Mouse (Mus musculus) spleen, adult 2 months (tissue): ENCODE results near the gene Nos3. TPM values are rescaled to one million over a fixed set of nuclear protein-coding genes. Genes with fewer than 3 reads are reported as not detected.

Experiments
- DNase-seq, 2 experiments: peaks; one replicate each; pipeline versions ENCODE4 v3.0.0 to v3.0.0-alpha.2; 2012 to 2021; ENCODE audit warnings: low spot score in 2 of 2, low read depth in 1 of 2
- H3K27ac ChIP-seq: fragments of 200-500 bp; 2 replicates; pipeline ENCODE4 v1.5.1; 2012; ENCODE audit warnings: low read length, inconsistent platforms; ENCODE audit not compliant: insufficient read depth
- H3K27me3 ChIP-seq: fragments of 200-500 bp; 2 replicates; pipeline ENCODE4 v1.6.1; 2012; ENCODE audit warnings: mild to moderate bottlenecking, moderate library complexity, low read length, inconsistent platforms; ENCODE audit not compliant: control insufficient read depth, insufficient read depth
- H3K36me3 ChIP-seq: fragments of 200-500 bp; 2 replicates; pipeline ENCODE4 v1.6.1; 2012; ENCODE audit warnings: mild to moderate bottlenecking, low read length, inconsistent platforms; ENCODE audit not compliant: control insufficient read depth, insufficient read depth
- H3K4me1 ChIP-seq: fragments of 200-500 bp; 2 replicates; pipeline ENCODE4 v1.6.1; 2011; ENCODE audit warnings: inconsistent platforms; ENCODE audit not compliant: control insufficient read depth, insufficient read depth, insufficient read length
- H3K4me3 ChIP-seq: fragments of 200-500 bp; 2 replicates; pipeline ENCODE4 v1.5.1; 2011; ENCODE audit warnings: mild to moderate bottlenecking, inconsistent platforms; ENCODE audit not compliant: insufficient read depth, insufficient read length; ENCODE audit errors: extremely low read depth
- CTCF ChIP-seq: fragments of 200-500 bp; IDR thresholded peaks from 2 replicates; pipeline ENCODE4 v1.5.1; 2011; ENCODE audit warnings: mild to moderate bottlenecking, inconsistent platforms; ENCODE audit not compliant: insufficient read depth, insufficient read length, insufficient replicate concordance; ENCODE audit errors: extremely low read depth
- POLR2A ChIP-seq: fragments of 200-500 bp; IDR thresholded peaks from 2 replicates; pipeline ENCODE4 v1.6.1; 2011; ENCODE audit warnings: low read depth, low read length, inconsistent platforms
- whole genome bisulfite sequencing: fragments of 180-500 bp; shearing (Covaris S2); methylation state at CpG from one replicate; pipeline ENCODE4 v1.1.7; 2018; 5-methylcytosine and 5-hydroxymethylcytosine counted together
- polyA plus RNA-seq: library from polyadenylated mRNA; depleted of rRNA; stranded (reverse); fragments of >200 nt; gene quantifications from 2 replicates; pipeline ENCODE4 v1.2.3, GENCODE M21; 2012

Gene Nos3
- polyA plus RNA-seq, 1 experiment = 8.4 TPM

DNA sequence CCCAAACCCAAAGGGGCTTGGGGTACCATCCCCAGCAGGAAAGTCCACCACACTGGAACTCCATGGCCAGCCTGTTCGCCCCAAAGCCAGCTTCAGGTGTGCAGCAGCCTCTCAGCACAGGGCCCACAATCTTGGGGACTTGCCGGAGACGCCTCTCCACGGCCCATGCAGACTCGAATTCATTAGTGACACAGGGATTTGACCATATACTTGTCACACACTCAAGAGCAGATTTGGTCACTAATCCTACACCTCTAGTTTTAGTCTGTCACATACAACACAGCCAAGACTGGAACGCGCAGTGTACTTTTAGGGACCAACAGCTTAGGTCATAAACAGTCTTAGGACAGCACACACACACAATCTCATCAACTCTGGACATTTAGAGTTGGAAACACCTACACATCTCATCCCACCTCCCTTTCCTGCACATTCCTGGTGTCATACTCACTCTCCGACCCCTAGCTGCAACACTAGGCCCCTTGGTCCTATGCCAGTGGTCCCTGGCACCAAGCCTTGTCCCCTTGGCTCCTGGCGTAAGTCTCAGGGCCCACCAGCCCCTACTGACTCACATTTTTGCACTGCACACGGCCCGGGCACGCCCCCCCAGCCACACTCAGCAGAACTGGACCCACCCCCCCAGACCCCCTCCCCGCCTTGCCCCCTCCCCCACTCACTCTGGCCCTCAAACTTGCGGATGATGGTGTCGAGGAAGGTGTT is 13.9 kb upstream of the Nos3 start:
- H3K4me3 ChIP-seq = 0 out of 2 replicates have a peak overlapping the region, but pooled peaks have one; percentile 39
- no peak overlapping the region for H3K27ac ChIP-seq
- peaks cover 13% of the 10 kb centered on the region for H3K27me3 ChIP-seq
- WGBS = 57% methylated on average over 14 of the region's 15 CpGs
- no peak for DNase-seq
- no peaks in the 10 kb centered on the region for H3K36me3 ChIP-seq
- H3K4me1 ChIP-seq = peaks cover 19% of the 10 kb centered on the region
- TF ChIP-seq POLR2A (no peak), CTCF (no peak)

DNA sequence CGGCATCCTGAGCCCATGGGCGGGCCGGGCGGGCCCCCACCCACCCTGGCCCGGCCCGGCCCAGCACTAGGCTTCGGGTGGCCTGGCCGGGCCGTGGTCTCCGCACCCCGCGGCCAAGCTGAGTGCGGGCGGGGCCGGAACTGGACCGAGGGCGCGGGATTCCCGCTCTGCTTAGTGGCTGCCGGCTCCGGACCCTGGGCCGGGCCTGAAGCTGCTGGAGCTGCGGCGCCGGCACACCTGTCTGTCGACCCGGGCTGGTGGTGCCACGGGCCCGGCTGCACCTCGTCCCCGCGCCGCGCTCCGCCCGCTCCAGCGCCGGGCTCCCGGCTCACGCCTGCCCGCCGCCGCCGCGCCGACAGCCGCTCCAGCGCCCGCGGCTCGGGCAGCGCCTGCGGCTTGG is 13.3 kb upstream of the Nos3 start, which contains the start of gene Kcnh2:
TSS of gene Kcnh2 (minus strand) at position 327 of the 400 bp plus-strand sequence.
- no peaks in the 10 kb centered on the region for H3K36me3 ChIP-seq
- peaks cover 13% of the 10 kb centered on the region for H3K27me3 ChIP-seq
- no peak for DNase-seq
- H3K4me3 ChIP-seq = peak within 1 kb of the TSS; percentile 43; the same call in 1 of the 2 replicates
- H3K4me1 ChIP-seq = peaks cover 19% of the 10 kb centered on the region
- TF ChIP-seq POLR2A (no peak), CTCF (no peak)
- 0% methylated on average over 27 of the region's 53 CpGs for WGBS
- no peak within 1 kb of the TSS for H3K27ac ChIP-seq

GRCm38 (mm10) chr5:24351701-24352171 is 12.9 kb upstream of the Nos3 start:
- peaks cover 19% of the 10 kb centered on the region for H3K4me1 ChIP-seq
- no peak overlapping the region for H3K27ac ChIP-seq
- TF ChIP-seq CTCF = no peak
- TF ChIP-seq POLR2A = no peak
- peaks cover 13% of the 10 kb centered on the region for H3K27me3 ChIP-seq
- H3K36me3 ChIP-seq = no peaks in the 10 kb centered on the region
- peak in 1 of 2 experiments; percentile 21 for DNase-seq
- H3K4me3 ChIP-seq = peak overlapping the region; percentile 43; the same call in 1 of the 2 replicates
- WGBS = under 1% methylated on average over 36 of the region's 41 CpGs

GRCm38 (mm10) chr5:24352251-24352859 is 12.3 kb upstream of the Nos3 start:
- TF ChIP-seq POLR2A (no peak), CTCF (no peak)
- Histone ChIP-seq H3K27ac (no peak overlapping the region), H3K36me3 (no peaks in the 10 kb centered on the region), H3K4me3 (no peak overlapping the region), H3K27me3 (peaks cover 13% of the 10 kb centered on the region), H3K4me1 (peaks cover 19% of the 10 kb centered on the region)
- DNase-seq = no peak
- 16% methylated on average over 24 of the region's 24 CpGs for WGBS

- H3K36me3 ChIP-seq = no peaks in the 10 kb centered on the region
- H3K4me1 ChIP-seq = peaks cover 14% of the 10 kb centered on the region
- no peak for DNase-seq
- 72% methylated on average over 4 of the region's 4 CpGs for WGBS
- TF ChIP-seq CTCF (no peak), POLR2A (no peak)
- peaks cover 13% of the 10 kb centered on the region for H3K27me3 ChIP-seq
- no peak overlapping the region for H3K4me3 ChIP-seq
- no peak overlapping the region for H3K27ac ChIP-seq
These were observed 11.3 kb upstream of the Nos3 start for GRCm38 (mm10) chr5:24353327-24353726.

DNA sequence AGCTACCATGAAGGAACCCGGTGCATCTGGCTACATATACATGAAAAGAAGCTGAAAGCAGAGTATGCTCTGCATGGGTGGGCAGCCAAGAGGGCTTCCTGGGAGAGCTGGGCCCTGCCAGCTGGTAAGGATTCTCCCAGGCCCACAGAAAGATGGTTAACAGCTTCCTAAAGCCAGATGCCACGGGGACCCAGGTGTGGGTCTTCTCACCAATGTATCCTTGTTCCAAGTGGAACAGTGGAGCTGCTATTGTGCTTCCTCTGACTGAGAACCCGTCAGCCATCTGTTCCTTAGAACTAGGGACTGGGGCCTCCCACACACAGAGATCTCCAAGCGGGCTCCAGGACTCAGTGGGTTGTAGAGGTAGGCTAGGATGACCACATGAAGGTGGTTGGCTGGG is 7.8 kb upstream of the Nos3 start:
- no peak for TF ChIP-seq CTCF
- no peak for TF ChIP-seq POLR2A
- Histone ChIP-seq H3K4me3 (no peak overlapping the region), H3K27me3 (peaks cover 4% of the 10 kb centered on the region), H3K36me3 (no peaks in the 10 kb centered on the region), H3K27ac (no peak overlapping the region), H3K4me1 (peaks cover 7% of the 10 kb centered on the region)
- no peak for DNase-seq
- WGBS = 63% methylated on average over 4 of the region's 4 CpGs

DNA sequence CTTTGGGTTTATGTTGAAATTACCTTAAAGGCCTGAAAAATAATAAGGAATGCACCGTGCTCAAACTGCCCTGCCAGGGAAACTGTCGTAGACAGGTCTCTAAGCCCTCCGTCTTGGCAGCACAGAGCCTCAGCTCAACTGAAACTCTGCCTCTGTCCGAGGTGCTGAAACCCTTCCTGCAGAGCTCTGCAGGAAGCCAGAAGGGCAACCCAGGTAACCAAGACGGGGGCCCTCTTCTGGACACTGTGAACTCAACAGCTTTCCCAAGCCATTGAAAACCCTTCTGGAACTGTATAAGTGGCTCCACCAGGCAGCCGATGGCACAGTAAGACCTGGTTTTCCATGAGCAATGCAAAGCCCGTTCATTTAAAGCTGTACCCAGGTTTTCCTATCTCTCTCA is 7.1 kb upstream of the Nos3 start:
- no peak overlapping the region for H3K27ac ChIP-seq
- peak; percentile 47 to 50 for DNase-seq
- H3K4me1 ChIP-seq = peaks cover under 1% of the 10 kb centered on the region; the same call in 1 of the 2 replicates
- H3K36me3 ChIP-seq = no peaks in the 10 kb centered on the region
- 14% methylated on average over 7 of the region's 7 CpGs for WGBS
- H3K27me3 ChIP-seq = no peaks in the 10 kb centered on the region
- no peak overlapping the region for H3K4me3 ChIP-seq
- peak; percentile 33; the same call in 1 of the 2 replicates for TF ChIP-seq CTCF
- no peak for TF ChIP-seq POLR2A
